Mouse (Mus musculus) frontal cortex, adult (tissue): ENCODE results near the gene Fmo5.
A peak's percentile ranks its signal among the peaks of the same experiment; 100 is the strongest.

ENCODE experiments used
- ATAC-seq: cut with Nextera tagmentation; 2 replicates; pipeline ENCODE4 v1.9.2; 2017; ENCODE audit warnings: mild to moderate bottlenecking, moderate library complexity, mixed read lengths; ENCODE audit not compliant: low TSS enrichment

Fmo5 gene

GRCm38 (mm10) chr3:97631258-97631860, 2.8 kb downstream of the Fmo5 start:
- ATAC-seq = no peak

GRCm38 (mm10) chr3:97633456-97633855, 4.9 kb downstream of the Fmo5 start:
- ATAC-seq = no peak

GRCm38 (mm10) chr3:97634288-97634761, 5.7 kb downstream of the Fmo5 start:
- peak; percentile 55; the same call in 1 of the 2 replicates for ATAC-seq

- ATAC-seq = no peak
Measured at GRCm38 (mm10) chr3:97641396-97641795, 12.8 kb downstream of the Fmo5 start.

- ATAC-seq = no peak
Measured at GRCm38 (mm10) chr3:97642001-97642400, 13.4 kb downstream of the Fmo5 start.

GRCm38 (mm10) chr3:97648518-97648917, 19.9 kb downstream of the Fmo5 start:
- no peak for ATAC-seq

GRCm38 (mm10) chr3:97649022-97649421, 20.4 kb downstream of the Fmo5 start:
- ATAC-seq = no peak

GRCm38 (mm10) chr3:97649469-97649868, 20.9 kb downstream of the Fmo5 start:
- no peak for ATAC-seq

GRCm38 (mm10) chr3:97651604-97652003, 23.0 kb downstream of the Fmo5 start:
- no peak for ATAC-seq

GRCm38 (mm10) chr3:97653781-97654180, 25.2 kb downstream of the Fmo5 start:
- no peak for ATAC-seq

GRCm38 (mm10) chr3:97654901-97655300, 26.3 kb downstream of the Fmo5 start:
- ATAC-seq = no peak

GRCm38 (mm10) chr3:97657655-97658411, 29.2 kb downstream of the Fmo5 start, which contains the start of gene Prkab2:
Gene Prkab2, plus strand, starts transcription at chr3:97658193.
- peak; percentile 82 for ATAC-seq

- peak; percentile 62 for ATAC-seq
Measured at GRCm38 (mm10) chr3:97658426-97659193, 30.0 kb downstream of the Fmo5 start.

GRCm38 (mm10) chr3:97659746-97660145, 31.1 kb downstream of the Fmo5 start:
- ATAC-seq = peak; percentile 11; the same call in 1 of the 2 replicates

GRCm38 (mm10) chr3:97661206-97661605, 32.6 kb downstream of the Fmo5 start:
- no peak for ATAC-seq

- no peak for ATAC-seq
Measured at GRCm38 (mm10) chr3:97665525-97665924, 36.9 kb downstream of the Fmo5 start.

- no peak for ATAC-seq
Measured at GRCm38 (mm10) chr3:97666154-97666553, 37.5 kb downstream of the Fmo5 start.

- ATAC-seq = no peak
Measured at GRCm38 (mm10) chr3:97667093-97667675, 38.6 kb downstream of the Fmo5 start.

- no peak for ATAC-seq
Measured at GRCm38 (mm10) chr3:97674644-97675110, 46.1 kb downstream of the Fmo5 start, which contains the start of gene Gm17651. Gene Gm17651, minus strand, starts transcription at chr3:97674694.

- no peak for ATAC-seq
Measured at GRCm38 (mm10) chr3:97676126-97676525, 47.5 kb downstream of the Fmo5 start.

- ATAC-seq = no peak
Measured at GRCm38 (mm10) chr3:97678416-97678815, 49.8 kb downstream of the Fmo5 start.
